Mouse (Mus musculus): ENCODE measurements around the gene Fbn1. TPM values are rescaled to one million over a fixed set of nuclear protein-coding genes. Genes with fewer than 3 reads are reported as not detected.
A peak's percentile ranks its signal among the peaks of the same experiment; 100 is the strongest.

Gene Fbn1
- polyA plus RNA-seq, 1 experiment from 2014 or later, result 33.6 TPM

GRCm38 (mm10) chr2:125530665-125531064 lies 22.9 kb upstream of the Fbn1 start:
- no peak overlapping the region for H3K27ac ChIP-seq (replicated peaks in 1 of 2; ENCODE audit: control insufficient read depth in 1 of 2, insufficient read depth in 1 of 2, low read depth in 2 of 2, low read length in 2 of 2)
- H3K9me3 ChIP-seq (ENCODE audit: control insufficient read depth, low read length), result no peaks in the 10 kb centered on the region
- 37% methylated on average over 6 of the region's 6 CpGs for WGBS
- H3K36me3 ChIP-seq (ENCODE audit: control insufficient read depth, insufficient read depth, low read length), result no peaks in the 10 kb centered on the region
- H3K4me1 ChIP-seq (ENCODE audit: control insufficient read depth in 2 of 2, insufficient read depth in 2 of 2, low read length in 2 of 2), result peaks cover 6% of the 10 kb centered on the region in 2 experiments; a peak in 2 of 4 replicates
- H3K4me2 ChIP-seq (ENCODE audit: low read length), result 0 out of 2 replicates have a peak overlapping the region, but pooled peaks have one; percentile 7
- no peak overlapping the region for H3K9ac ChIP-seq (ENCODE audit: low read length)
- H3K4me3 ChIP-seq (ENCODE audit: control insufficient read depth in 1 of 2, insufficient read depth in 1 of 2, low read depth in 1 of 2, low read length in 2 of 2), result no peak overlapping the region
- ATAC-seq (ENCODE audit: insufficient number of reproducible peaks, insufficient read depth, low FRiP score, low read depth), result peak; percentile 76
- no peaks in the 10 kb centered on the region for H3K27me3 ChIP-seq (ENCODE audit: control insufficient read depth, insufficient read depth, low read length)

DNA sequence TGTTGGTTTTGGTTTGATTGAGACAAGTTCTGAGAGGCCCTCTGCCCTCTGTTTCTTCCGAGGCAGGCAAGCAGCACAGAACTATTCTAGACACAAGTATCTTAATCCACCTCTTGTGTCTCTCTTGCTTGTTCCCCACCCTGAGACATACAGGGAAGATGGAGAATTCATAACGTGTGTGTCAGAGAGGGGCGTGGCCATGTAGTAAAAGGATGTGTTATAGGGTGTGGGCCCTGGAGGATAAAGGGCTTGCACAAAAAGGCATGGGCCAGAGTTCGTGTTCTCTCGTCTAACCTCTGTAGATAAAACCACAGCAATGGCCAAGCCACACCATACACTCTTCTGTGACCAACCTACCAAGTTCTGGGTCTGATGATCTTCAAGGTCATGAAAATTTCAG lies 18.8 kb upstream of the Fbn1 start:
- ATAC-seq (ENCODE audit: insufficient number of reproducible peaks, insufficient read depth, low FRiP score, low read depth), result no peak
- 69% methylated on average over 5 of the region's 5 CpGs for WGBS
- Histone ChIP-seq H3K9ac (ENCODE audit: low read length) (no peak overlapping the region), H3K27me3 (ENCODE audit: control insufficient read depth, insufficient read depth, low read length) (no peaks in the 10 kb centered on the region), H3K4me1 (ENCODE audit: control insufficient read depth in 2 of 2, insufficient read depth in 2 of 2, low read length in 2 of 2) (peaks cover 6% of the 10 kb centered on the region in 2 experiments; a peak in 2 of 4 replicates), H3K4me3 (ENCODE audit: control insufficient read depth in 1 of 2, insufficient read depth in 1 of 2, low read depth in 1 of 2, low read length in 2 of 2) (no peak overlapping the region), H3K9me3 (ENCODE audit: control insufficient read depth, low read length) (0 out of 2 replicates have a peak, but pooled peaks cover 2% of the 10 kb centered on the region), H3K4me2 (ENCODE audit: low read length) (no peak overlapping the region), H3K36me3 (ENCODE audit: control insufficient read depth, insufficient read depth, low read length) (no peaks in the 10 kb centered on the region), H3K27ac (replicated peaks in 1 of 2; ENCODE audit: control insufficient read depth in 1 of 2, insufficient read depth in 1 of 2, low read depth in 2 of 2, low read length in 2 of 2) (no peak overlapping the region)

DNA sequence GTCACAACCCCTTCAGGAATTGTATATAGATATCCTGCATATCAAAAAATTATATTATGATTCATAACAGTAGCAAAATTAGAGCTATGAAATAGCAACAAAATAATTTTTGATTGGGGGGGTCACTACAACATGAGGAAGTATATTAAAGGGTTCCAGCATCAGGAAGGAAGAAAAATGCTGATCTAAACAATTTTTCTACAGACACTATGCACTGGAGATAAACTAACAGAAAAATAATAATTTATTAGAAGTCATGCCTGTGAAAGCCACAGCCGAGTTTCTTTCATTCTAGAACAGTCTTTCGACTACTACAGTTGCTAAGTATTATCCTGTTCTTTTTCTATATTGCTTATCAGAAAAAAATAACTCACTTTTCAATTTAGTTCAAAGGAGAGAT lies 17.7 kb upstream of the Fbn1 start:
- Histone ChIP-seq H3K27me3 (ENCODE audit: control insufficient read depth, insufficient read depth, low read length) (no peaks in the 10 kb centered on the region), H3K36me3 (ENCODE audit: control insufficient read depth, insufficient read depth, low read length) (no peaks in the 10 kb centered on the region), H3K4me1 (ENCODE audit: control insufficient read depth in 2 of 2, insufficient read depth in 2 of 2, low read length in 2 of 2) (peaks cover 3% of the 10 kb centered on the region in 2 experiments; a peak in 1 of 4 replicates), H3K4me2 (ENCODE audit: low read length) (no peak overlapping the region), H3K9ac (ENCODE audit: low read length) (no peak overlapping the region), H3K4me3 (ENCODE audit: control insufficient read depth in 1 of 2, insufficient read depth in 1 of 2, low read depth in 1 of 2, low read length in 2 of 2) (no peak overlapping the region), H3K9me3 (ENCODE audit: control insufficient read depth, low read length) (0 out of 2 replicates have a peak, but pooled peaks cover 2% of the 10 kb centered on the region), H3K27ac (replicated peaks in 1 of 2; ENCODE audit: control insufficient read depth in 1 of 2, insufficient read depth in 1 of 2, low read depth in 2 of 2, low read length in 2 of 2) (no peak overlapping the region)
- WGBS, result 67% methylated on average over 2 of the region's 2 CpGs
- no peak for ATAC-seq (ENCODE audit: insufficient number of reproducible peaks, insufficient read depth, low FRiP score, low read depth)

- Histone ChIP-seq H3K4me1 (ENCODE audit: control insufficient read depth in 2 of 2, insufficient read depth in 2 of 2, low read length in 2 of 2) (peaks cover 8 to 23% of the 10 kb centered on the region in 2 experiments), H3K9me3 (ENCODE audit: control insufficient read depth, low read length) (no peaks in the 10 kb centered on the region), H3K36me3 (ENCODE audit: control insufficient read depth, insufficient read depth, low read length) (no peaks in the 10 kb centered on the region), H3K27me3 (ENCODE audit: control insufficient read depth, insufficient read depth, low read length) (no peaks in the 10 kb centered on the region), H3K27ac (replicated peaks in 1 of 2; ENCODE audit: control insufficient read depth in 1 of 2, insufficient read depth in 1 of 2, low read depth in 2 of 2, low read length in 2 of 2) (peak overlapping the region; percentile 49; a peak in 3 of 4 replicates), H3K9ac (ENCODE audit: low read length) (no peak overlapping the region), H3K4me3 (ENCODE audit: control insufficient read depth in 1 of 2, insufficient read depth in 1 of 2, low read depth in 1 of 2, low read length in 2 of 2) (no peak overlapping the region), H3K4me2 (ENCODE audit: low read length) (no peak overlapping the region)
- ATAC-seq (ENCODE audit: insufficient number of reproducible peaks, insufficient read depth, low FRiP score, low read depth), result peak; percentile 89
- WGBS, result 4% methylated on average over 4 of the region's 4 CpGs
Measured at GRCm38 (mm10) chr2:125516594-125516993, 8.8 kb upstream of the Fbn1 start.

- Histone ChIP-seq H3K9me3 (ENCODE audit: control insufficient read depth, low read length) (no peaks in the 10 kb centered on the region), H3K27me3 (ENCODE audit: control insufficient read depth, insufficient read depth, low read length) (no peaks in the 10 kb centered on the region), H3K4me3 (ENCODE audit: control insufficient read depth in 1 of 2, insufficient read depth in 1 of 2, low read depth in 1 of 2, low read length in 2 of 2) (no peak overlapping the region), H3K9ac (ENCODE audit: low read length) (no peak overlapping the region), H3K4me2 (ENCODE audit: low read length) (no peak overlapping the region), H3K36me3 (ENCODE audit: control insufficient read depth, insufficient read depth, low read length) (no peaks in the 10 kb centered on the region), H3K27ac (replicated peaks in 1 of 2; ENCODE audit: control insufficient read depth in 1 of 2, insufficient read depth in 1 of 2, low read depth in 2 of 2, low read length in 2 of 2) (peak overlapping the region; percentile 49 to 51), H3K4me1 (ENCODE audit: control insufficient read depth in 2 of 2, insufficient read depth in 2 of 2, low read length in 2 of 2) (peaks cover 8 to 23% of the 10 kb centered on the region in 2 experiments)
- no peak for ATAC-seq (ENCODE audit: insufficient number of reproducible peaks, insufficient read depth, low FRiP score, low read depth)
- 38% methylated on average over 12 of the region's 12 CpGs for WGBS
Measured at GRCm38 (mm10) chr2:125515291-125516057, 7.7 kb upstream of the Fbn1 start.

- ATAC-seq (ENCODE audit: insufficient number of reproducible peaks, insufficient read depth, low FRiP score, low read depth), result no peak
- Histone ChIP-seq H3K27me3 (ENCODE audit: control insufficient read depth, insufficient read depth, low read length) (no peaks in the 10 kb centered on the region), H3K4me2 (ENCODE audit: low read length) (no peak overlapping the region), H3K36me3 (ENCODE audit: control insufficient read depth, insufficient read depth, low read length) (no peaks in the 10 kb centered on the region), H3K4me1 (ENCODE audit: control insufficient read depth in 2 of 2, insufficient read depth in 2 of 2, low read length in 2 of 2) (peaks cover 8 to 23% of the 10 kb centered on the region in 2 experiments), H3K4me3 (ENCODE audit: control insufficient read depth in 1 of 2, insufficient read depth in 1 of 2, low read depth in 1 of 2, low read length in 2 of 2) (no peak overlapping the region), H3K27ac (replicated peaks in 1 of 2; ENCODE audit: control insufficient read depth in 1 of 2, insufficient read depth in 1 of 2, low read depth in 2 of 2, low read length in 2 of 2) (0 out of 4 replicates have a peak overlapping the region, but pooled peaks of 1 of the 2 experiments have one; percentile 16), H3K9me3 (ENCODE audit: control insufficient read depth, low read length) (no peaks in the 10 kb centered on the region), H3K9ac (ENCODE audit: low read length) (no peak overlapping the region)
- 69% methylated on average over 3 of the region's 3 CpGs for WGBS
Measured at GRCm38 (mm10) chr2:125514391-125514790, 6.6 kb upstream of the Fbn1 start.

GRCm38 (mm10) chr2:125512544-125512943 lies 4.8 kb upstream of the Fbn1 start:
- Histone ChIP-seq H3K9ac (ENCODE audit: low read length) (no peak overlapping the region), H3K4me3 (ENCODE audit: control insufficient read depth in 1 of 2, insufficient read depth in 1 of 2, low read depth in 1 of 2, low read length in 2 of 2) (no peak overlapping the region), H3K27me3 (ENCODE audit: control insufficient read depth, insufficient read depth, low read length) (0 out of 2 replicates have a peak, but pooled peaks cover 1% of the 10 kb centered on the region), H3K4me1 (ENCODE audit: control insufficient read depth in 2 of 2, insufficient read depth in 2 of 2, low read length in 2 of 2) (peaks cover 8 to 23% of the 10 kb centered on the region in 2 experiments), H3K27ac (replicated peaks in 1 of 2; ENCODE audit: control insufficient read depth in 1 of 2, insufficient read depth in 1 of 2, low read depth in 2 of 2, low read length in 2 of 2) (no peak overlapping the region), H3K9me3 (ENCODE audit: control insufficient read depth, low read length) (no peaks in the 10 kb centered on the region), H3K36me3 (ENCODE audit: control insufficient read depth, insufficient read depth, low read length) (no peaks in the 10 kb centered on the region), H3K4me2 (ENCODE audit: low read length) (no peak overlapping the region)
- 87% methylated on average over 4 of the region's 4 CpGs for WGBS
- no peak for ATAC-seq (ENCODE audit: insufficient number of reproducible peaks, insufficient read depth, low FRiP score, low read depth)
